Mouse (Mus musculus): Measurements from ENCODE around the gene Map2k1.
A peak's percentile ranks its signal among the peaks of the same experiment; 100 is the strongest.
"Not testable (repeated sequence)": the region's sequence is repeated elsewhere in the genome, so short reads cannot be mapped to it uniquely, and the experiment has no call there.

The Map2k1 gene

GRCm38 (mm10) chr9:64253021-64253904 lies at the start of gene Map2k1:
TSS of gene Map2k1 (minus strand) at chr9:64253631.
- DNase-seq (ENCODE audit: low spot score): peak; percentile 100

DNA sequence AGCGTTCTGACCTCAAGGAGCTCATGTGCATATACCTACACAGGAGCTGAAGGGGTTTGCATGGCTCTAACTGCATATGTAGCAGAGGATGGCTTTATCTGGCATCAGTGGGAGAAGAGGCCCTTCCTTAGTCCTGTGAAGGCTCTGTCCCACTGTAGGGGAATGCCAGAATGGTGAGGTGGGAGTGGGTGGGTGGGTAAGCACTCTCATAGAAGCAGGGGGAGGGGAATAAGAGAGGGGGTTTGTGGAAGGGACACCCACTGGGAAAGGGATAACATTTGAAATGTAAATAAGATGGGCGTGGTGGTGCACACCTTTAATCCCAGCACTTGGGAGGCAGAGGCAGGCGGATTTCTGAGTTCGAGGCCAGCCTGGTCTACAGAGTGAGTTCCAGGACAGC lies 49.7 kb upstream of the Map2k1 start:
- DNase-seq (ENCODE audit: low spot score): not testable (repeated sequence)

GRCm38 (mm10) chr9:64282404-64282987 lies 29.1 kb upstream of the Map2k1 start:
- no peak for DNase-seq (ENCODE audit: low spot score)

GRCm38 (mm10) chr9:64281781-64282178 lies 28.3 kb upstream of the Map2k1 start:
- DNase-seq (ENCODE audit: low spot score): no peak

DNA sequence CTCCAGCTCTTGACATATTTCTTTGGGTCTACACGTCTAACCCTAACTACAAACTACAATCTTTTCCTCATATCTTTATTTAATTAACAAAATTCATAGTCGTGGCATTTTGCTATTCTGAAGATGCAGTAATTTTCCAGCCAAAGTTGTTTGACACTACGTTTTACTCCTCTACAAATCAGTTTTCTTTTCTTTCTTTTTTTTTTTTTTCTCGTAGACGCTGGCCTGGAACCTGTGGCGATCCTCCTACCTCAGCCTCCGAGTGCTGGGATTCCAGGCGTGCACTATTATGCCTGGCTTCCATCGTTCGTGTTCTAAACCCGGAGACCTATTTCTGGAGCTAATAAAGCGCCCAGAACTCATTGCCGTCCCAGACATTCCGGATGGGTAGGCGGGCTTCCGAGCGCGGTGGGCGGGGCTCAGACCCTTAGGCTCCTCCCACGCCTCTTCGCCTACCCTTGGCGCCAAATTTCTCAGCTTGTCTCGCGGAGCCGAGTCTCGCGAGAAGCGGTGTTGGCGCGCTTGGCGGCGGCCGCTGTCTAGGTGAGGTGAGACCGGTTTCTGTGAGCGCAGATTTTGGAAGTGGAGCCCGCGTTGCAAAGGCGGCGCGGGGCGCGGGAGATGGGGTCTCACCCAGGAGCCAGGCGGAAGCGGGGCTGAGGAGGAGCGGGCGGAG lies 27.8 kb upstream of the Map2k1 start, which contains the start of gene Tipin:
Gene Tipin (plus strand): TSS at position 477 of the 676 bp plus-strand sequence.
- DNase-seq (ENCODE audit: low spot score): peak; percentile 99

DNA sequence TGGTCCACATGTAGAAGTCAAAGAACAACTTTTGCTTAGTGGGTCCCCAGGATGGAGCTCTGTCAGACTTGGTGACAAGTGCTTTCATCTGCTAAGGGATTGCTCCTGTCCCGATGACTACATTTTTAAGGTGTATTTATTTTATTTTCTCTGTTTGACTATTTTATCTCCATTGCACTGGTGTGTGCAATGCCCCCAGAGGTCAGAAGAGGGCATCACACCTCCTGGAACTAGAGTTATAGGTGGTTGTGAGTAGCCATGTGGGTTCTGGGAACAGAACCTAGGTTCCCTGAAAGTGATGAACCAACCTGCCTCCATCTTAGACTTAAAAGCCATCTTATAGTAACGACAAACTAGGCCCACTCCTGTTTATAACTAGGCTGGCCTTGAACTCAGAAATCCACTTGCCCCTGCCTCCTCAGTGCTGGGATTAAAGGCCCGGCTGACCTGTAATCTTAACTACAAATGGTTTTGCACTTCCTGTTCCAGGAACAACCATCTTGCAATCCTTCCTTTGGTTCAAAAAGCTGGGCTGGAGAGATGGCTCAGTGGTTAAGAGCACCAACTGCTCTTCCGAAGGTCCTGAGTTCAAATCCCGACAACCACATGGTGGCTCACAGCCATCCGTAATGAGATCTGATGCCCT lies 25.4 kb upstream of the Map2k1 start:
- DNase-seq (ENCODE audit: low spot score): no peak

DNA sequence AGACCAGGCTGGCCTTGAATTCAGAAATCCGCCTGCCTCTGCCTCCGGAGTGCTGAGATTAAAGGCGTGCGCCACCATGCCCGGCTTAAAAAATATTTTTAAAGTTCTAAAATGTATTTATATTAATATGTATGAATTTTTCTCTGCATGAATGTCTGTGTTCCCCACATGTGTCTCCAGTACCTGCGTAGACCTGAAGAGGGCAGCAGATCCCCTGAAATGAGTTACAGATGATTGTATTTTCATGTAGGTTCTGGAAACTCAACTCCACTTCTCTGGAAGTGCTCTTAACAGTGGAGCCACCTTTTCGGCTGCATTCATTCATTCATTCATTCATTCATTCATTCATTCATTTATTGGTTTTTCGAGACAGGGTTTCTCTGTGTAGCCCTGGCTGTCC lies 24.3 kb upstream of the Map2k1 start:
- peak; percentile 80 for DNase-seq (ENCODE audit: low spot score)

DNA sequence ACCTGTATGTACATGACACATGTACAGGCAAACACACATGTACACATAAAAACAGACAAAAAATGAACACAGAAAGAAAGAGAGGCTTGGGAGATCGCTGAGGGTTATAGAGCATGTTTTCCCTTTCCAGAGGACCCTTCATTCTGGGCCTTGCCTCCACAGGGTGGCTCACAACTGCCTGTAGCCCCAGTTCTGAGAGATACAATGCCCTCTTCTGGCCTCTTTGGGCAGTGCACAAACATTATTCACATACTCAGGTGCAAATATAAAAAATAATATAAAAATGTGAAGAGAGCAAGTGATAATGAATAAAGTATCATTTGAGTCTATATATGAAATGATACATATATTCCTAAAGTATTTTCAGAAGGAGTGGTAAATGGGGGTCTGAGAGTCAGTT lies 21.5 kb upstream of the Map2k1 start:
- DNase-seq (ENCODE audit: low spot score): no peak

DNA sequence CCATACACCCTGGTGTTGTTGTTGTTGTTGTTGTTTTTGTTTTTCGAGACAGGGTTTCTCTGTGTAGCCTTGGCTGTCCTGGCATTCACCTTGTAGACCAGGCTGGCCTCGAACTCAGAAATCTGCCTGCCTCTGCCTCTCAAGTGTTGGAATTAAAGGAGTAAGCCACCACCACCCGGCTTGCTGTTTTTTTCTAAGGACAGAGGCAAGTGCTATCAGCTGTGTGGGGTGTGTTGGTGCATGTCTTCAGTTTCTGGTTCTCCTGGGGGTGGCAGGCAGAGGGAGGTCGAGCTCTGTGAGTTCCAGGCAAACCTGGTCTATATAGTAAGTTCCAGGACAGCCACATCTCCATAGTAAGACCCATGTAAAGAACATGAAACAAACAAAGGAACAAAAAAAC lies 20.9 kb upstream of the Map2k1 start:
- no peak for DNase-seq (ENCODE audit: low spot score)

DNA sequence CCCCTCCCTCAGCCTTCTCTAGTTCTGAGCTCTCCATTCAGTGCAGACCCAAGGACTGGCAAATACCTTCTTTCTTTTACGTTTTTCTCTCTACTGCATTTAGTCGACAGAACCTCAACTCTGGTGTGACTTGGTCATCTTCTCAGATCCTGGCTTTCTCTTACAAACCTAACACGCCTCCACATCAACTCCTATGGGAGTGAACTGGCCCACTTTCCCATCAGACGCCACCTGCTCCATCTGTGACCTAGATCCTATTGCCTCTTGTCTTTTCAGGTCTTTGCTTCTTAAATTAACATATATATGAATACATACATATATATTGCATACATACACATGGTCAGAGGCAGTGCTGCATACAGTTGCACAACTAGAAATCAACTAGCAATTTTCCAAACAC lies 20.3 kb upstream of the Map2k1 start:
- DNase-seq (ENCODE audit: low spot score): no peak

DNA sequence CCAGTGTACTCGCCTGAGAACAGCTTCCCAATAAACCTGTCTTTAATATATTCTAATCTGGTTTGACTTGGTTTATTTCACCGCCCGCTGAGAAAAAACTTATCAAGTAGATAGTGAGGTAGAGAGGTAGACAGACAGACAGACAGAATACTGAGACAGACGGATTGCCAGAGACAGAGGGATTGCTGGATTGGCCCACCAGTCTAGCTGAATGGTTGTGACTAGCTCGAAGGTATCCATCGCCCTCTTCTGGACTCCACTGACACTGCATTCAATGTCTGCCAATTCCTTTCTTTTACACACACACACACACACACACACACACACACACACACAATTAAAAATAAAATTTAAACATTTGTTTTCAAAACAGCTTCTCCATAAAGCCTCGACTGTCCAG lies 19.2 kb upstream of the Map2k1 start:
- peak; percentile 74 for DNase-seq (ENCODE audit: low spot score)

GRCm38 (mm10) chr9:64271249-64271648 lies 17.8 kb upstream of the Map2k1 start:
- DNase-seq (ENCODE audit: low spot score): no peak

- DNase-seq (ENCODE audit: low spot score): not testable (repeated sequence)
Observed at GRCm38 (mm10) chr9:64268836-64269235, 15.4 kb upstream of the Map2k1 start.

GRCm38 (mm10) chr9:64268196-64268595 lies 14.8 kb upstream of the Map2k1 start:
- DNase-seq (ENCODE audit: low spot score): no peak

GRCm38 (mm10) chr9:64267231-64267630 lies 13.8 kb upstream of the Map2k1 start:
- no peak for DNase-seq (ENCODE audit: low spot score)

DNA sequence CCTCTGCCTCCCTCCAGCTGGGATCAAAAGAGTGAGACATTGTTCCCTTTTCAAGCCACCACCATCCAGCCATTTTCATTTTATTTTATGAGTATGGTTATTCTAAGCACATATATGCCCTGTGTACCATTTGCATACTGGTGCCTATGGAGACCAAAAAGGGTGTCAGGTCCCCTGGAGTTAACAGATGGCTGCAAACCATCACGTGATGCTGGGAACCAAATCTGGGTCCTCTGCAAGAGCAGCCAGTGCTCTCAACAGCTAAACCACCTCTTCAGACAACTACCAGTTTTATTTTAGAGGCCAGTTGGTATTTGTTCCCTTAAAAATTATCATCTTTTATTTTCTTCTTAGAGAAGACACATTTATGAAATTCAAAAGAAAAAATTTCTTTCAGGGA lies 11.4 kb upstream of the Map2k1 start:
- DNase-seq (ENCODE audit: low spot score): no peak

GRCm38 (mm10) chr9:64261023-64261422 lies 7.6 kb upstream of the Map2k1 start:
- no peak for DNase-seq (ENCODE audit: low spot score)

DNA sequence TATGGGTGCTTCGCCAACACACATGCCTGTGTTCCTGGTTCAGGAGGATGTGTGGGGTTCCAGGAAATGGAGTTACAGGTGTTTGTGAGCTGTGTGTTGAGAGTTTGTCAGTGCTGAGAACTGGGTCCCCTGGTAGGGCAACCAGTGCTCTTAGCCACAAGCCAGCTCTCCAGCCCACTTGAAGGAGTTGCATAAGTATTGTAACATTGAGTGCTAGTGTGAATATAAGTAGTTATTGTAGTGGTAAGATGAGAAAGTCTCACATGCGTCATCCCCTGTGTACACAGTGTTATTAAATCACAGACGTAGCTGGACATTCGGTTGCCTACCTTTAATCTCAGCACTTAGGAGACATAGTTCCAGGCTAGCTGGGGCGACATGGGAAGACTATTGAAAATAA lies 6.5 kb upstream of the Map2k1 start:
- DNase-seq (ENCODE audit: low spot score): no peak

- no peak for DNase-seq (ENCODE audit: low spot score)
Observed at GRCm38 (mm10) chr9:64256204-64256603, 2.8 kb upstream of the Map2k1 start.

DNA sequence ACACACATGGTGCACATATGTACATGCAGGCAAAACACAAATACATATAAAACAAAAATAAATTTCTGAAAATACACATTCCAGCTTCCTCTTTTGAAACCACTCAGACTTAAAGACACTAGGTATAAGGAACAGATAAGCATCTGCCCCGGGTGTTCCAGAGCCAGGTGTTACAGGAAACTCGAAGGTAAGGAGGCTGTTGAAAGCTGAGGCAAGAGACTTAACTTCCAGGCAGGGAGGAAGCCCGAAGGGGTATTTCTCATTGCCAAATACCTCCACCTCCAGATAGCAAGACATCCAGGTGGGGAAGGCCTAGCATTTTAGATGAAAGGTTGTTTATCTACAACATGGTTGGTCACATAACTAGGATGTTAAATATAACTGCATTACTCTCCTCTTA lies 2.0 kb upstream of the Map2k1 start:
- DNase-seq (ENCODE audit: low spot score): no peak

DNA sequence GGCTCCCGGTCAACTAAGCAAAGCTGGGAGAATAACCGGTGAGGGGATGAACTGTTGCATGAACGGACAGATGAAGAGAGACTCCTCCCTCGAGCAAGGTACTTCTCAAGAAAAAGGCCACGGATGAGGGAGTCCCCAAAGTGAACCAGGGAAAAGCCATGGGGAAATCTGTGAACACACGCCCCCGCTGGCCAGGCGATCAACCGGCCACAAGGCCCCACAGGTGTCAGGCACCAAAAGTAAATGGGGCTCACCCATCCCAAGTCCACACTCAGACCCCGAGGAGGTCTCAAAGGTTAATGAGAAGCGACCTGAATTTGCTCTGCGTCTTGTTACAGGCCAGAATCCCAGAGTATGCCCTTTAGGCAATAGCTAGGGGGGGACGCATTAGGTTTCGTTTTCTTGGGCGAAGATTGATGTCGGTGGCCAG lies 825 bp downstream of the Map2k1 start:
- DNase-seq (ENCODE audit: low spot score): peak; percentile 31

DNA sequence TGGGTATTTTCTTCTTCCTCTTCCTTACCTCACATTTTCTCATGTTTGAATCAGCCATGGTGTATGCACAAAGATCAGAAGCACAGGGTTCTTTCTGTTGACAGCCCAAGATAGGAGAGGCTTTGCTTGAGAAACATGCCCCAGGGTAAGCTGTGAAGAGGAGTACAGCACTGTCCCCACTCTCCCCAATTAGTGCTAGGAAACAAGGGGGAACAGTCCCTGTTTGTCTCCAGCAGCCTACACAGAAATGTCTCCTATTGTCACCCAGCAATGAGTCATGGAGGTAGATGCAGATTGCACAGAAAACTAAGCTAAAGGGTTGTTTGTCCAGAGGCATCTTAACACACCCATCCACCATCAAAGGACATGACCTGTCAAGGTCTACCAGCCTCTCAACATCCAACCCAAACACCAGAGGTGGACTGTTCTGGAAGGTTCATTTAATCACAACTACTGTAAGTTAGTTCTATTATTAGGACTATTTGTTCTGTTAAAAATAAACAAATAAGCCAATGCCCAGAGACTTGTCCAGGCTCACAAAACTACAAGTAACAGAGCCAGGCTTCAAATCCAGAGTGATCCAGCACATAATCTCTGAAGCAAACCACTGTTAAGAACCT lies 3.2 kb downstream of the Map2k1 start:
- no peak for DNase-seq (ENCODE audit: low spot score)
